Mouse (Mus musculus) hematopoietic stem cell, adult 5-6 weeks (primary cell): ENCODE results near the gene Tarbp2. TPM values are rescaled to one million over a fixed set of nuclear protein-coding genes. Genes with fewer than 3 reads are reported as not detected.

Source experiments
- ATAC-seq, 2 experiments: fragments of 125-278 bp in 1 of 2; replicated peaks in 1 of 2; 2 replicates each; pipeline ENCODE4 v1.8.0; 2016 to 2017; ENCODE audit warnings: inconsistent platforms in 2 of 2, mild to moderate bottlenecking in 2 of 2, moderate number of reproducible peaks in 2 of 2, low read depth in 1 of 2, moderate TSS enrichment in 1 of 2; ENCODE audit not compliant: low FRiP score in 2 of 2, poor library complexity in 2 of 2, severe bottlenecking in 2 of 2, insufficient read depth in 1 of 2, low TSS enrichment in 1 of 2
- total RNA-seq: library from RNA; stranded (forward); fragments of 172-1452, 232-1000 nt; gene quantifications from 2 replicates; pipeline ENCODE4 v1.2.3, GENCODE M21; 2017

The Tarbp2 gene
- total RNA-seq, 1 experiment from 2014 or later: 33.3 TPM

GRCm38 (mm10) chr15:102516728-102517404 is 1.1 kb upstream of the Tarbp2 start, which contains the start of gene Map3k12:
Map3k12 (minus strand) TSS chr15:102517064.
- ATAC-seq: no peak

DNA sequence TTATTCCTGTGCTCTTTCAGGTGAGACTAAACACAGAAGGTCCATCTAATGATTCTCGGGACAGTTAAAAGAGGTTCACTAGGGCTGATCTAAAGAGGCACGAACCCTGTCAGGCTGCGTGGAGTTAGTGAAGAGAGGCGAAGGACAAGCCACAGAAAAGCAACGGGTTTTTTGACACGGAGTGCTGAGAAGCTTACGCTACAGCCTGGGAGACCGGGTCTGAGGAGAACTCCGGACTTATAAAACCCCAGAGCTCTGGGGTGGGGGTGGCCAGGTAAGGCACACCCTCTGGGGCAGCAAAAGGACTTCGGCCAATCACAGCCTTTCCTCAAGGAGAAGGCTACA is 389 bp upstream of the Tarbp2 start:
- no peak for ATAC-seq

DNA sequence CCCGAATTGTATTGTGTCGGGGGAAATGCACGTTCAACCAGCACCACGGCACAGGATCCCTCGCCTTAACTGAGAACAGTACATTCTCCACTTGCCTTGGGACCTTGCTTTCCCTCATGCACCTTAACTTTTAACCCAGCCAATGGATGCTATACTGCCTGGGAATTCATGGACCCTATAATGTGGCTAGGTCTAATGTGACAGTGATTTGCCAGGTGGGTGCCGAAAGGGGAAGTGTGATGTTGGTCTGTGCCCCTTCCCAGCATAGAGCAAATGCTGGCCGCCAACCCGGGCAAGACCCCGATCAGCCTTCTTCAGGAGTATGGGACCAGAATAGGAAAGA is 838 bp downstream of the Tarbp2 start:
- ATAC-seq: 0 out of 4 replicates have a peak, but pooled peaks of 1 of the 2 experiments have one; percentile 0

GRCm38 (mm10) chr15:102519211-102520141 is 1.5 kb downstream of the Tarbp2 start:
- no peak for ATAC-seq

DNA sequence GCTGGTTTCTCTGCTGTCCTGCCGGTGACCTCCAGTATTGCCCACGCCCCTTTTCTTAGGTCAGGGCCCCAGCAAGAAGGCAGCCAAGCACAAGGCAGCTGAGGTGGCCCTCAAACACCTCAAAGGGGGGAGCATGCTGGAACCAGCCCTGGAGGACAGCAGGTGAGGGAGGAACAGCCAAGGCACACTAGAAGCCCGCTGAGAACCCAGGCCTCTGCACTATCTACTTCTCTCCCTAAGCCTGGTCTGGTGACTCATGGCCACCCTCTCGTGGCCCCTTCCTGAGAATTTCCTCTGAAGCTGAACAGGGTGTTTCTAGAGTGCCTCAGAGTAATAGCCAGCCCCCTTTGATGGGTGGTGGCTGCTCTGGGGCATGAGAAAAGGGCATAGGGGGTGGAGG is 2.4 kb downstream of the Tarbp2 start:
- ATAC-seq: no peak

- ATAC-seq: no peak
Observed at GRCm38 (mm10) chr15:102521480-102521879, 3.5 kb downstream of the Tarbp2 start.

DNA sequence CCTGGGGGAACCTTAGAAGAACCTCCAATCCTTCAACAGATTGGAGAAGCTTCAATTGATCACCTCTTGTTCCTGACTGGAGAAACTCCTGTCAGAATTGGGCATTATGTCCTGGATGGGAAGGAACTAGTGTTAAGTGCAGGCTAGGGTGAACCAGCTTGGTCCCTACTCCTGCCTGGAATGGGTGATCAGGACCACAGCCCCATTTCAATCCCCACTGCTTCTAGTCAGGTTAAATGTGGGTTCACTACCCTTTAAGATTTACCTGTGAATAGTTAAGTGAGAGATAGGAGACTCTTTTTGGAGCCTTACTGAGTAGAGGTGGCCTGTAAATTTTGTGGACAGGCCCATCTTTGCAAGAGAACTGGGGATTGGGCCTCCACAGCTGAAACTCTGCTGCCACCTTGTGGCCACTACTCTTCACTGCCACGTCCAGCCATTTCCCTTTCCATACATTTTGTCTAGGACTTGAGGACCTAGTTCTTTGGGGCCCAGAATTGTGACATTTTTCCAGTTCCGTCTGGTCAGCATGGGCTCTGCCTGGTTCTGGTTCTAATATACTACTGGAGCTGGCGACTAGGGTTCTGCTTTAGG is 7.0 kb downstream of the Tarbp2 start, which contains the start of gene Npff:
Npff (minus strand) TSS at position 51 of the 594 bp plus-strand sequence.
- peak; percentile 60 to 73; a peak in 3 of 4 replicates for ATAC-seq

GRCm38 (mm10) chr15:102526111-102527002 is 8.4 kb downstream of the Tarbp2 start:
- no peak for ATAC-seq

- ATAC-seq: no peak
Observed at GRCm38 (mm10) chr15:102527936-102528335, 9.9 kb downstream of the Tarbp2 start.

DNA sequence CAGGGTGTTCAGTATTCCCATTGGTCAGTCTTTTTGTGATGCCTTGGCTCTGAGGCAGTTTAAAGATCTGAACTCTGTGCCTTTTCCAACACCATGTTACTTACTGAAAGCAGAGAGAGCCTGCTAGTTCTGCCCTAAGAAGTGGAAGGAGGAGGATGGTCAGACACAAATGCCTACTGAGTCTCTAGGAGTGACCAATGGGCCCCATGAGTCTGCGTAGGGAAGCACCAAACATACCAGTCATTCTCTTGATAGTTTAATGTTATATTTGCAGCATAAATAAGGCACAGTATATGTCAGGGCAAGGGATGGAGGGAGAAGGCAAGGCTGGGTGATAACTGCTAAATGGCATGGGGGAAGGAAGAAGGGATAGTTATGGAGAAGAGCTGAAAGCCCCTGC is 10.4 kb downstream of the Tarbp2 start:
- ATAC-seq: no peak

- ATAC-seq: 0 out of 4 replicates have a peak, but pooled peaks of 1 of the 2 experiments have one; percentile 27
Observed at GRCm38 (mm10) chr15:102530566-102530965, 12.6 kb downstream of the Tarbp2 start.

DNA sequence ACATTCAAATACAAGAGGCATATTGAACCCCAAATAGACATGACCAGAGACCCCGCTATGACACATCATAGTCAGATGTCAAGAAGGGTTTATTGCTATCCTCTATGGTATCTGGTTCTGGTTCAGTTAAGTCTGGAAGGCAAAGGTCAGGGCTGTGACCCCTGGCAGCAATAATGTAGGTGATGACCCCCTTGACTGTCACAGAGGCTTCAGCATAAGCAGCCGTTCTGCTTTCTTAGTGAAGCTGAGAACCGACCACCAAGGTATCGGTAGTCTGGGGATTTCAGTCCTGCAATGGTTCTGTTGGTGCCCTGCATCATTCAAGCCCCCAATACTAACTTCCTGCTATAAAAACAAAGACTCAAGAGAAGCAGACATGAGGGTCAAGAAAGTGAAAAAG is 13.6 kb downstream of the Tarbp2 start:
- ATAC-seq: no peak

DNA sequence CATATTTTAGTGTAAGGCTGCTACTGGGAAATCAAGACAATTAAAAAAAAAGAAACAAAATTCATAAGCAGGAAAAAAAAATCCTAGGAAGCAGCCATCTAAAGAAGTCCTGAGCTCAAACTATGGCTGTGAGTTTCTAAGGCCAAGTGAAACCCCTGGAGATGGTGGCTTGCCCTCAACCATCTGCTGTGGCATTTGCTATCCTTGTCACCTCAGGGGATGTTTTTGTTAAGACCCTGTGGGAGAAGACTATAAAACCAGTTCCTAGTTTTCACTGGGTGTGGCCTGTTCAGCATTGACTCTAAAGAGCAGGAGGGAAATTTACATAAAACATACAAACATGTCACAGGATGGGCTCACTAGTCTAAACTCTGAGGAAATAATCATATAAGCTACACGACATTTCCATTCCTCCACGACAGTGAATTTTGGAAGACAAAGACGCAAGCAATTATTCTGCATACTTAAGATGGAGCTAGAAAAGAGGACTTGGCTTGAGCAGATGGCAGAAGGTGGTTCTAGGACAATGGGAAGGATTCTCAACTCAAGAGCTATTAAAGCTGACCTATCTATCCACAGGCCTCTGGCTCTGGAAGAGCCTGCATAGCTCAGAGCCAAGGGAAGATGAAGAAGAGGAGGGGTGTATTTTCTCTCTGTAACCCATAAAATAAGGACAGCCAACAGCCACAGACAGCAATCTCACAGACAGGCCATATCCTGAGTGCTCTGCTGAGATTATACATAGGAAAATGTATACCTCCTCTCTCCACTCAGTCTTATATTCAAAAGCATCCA is 14.3 kb downstream of the Tarbp2 start:
- ATAC-seq: no peak

DNA sequence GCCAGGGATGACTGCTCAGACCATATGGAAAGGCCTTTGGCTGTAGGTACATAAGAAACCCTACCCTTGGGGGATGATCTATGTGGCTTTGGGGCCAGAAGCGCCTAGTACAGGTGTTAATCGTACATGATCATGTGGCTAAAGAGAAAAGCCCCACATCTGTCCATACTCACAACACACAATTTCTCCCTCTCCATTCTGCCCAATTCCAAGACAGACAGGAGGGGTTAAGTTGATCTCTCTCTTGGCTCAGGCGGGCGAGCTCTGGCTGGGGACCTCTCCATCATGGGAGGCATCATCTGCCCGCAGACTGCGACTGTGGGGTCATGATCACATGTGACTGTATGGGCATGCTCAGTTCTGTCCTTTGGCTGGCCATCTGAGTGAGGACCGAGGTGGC is 15.9 kb downstream of the Tarbp2 start:
- no peak for ATAC-seq

DNA sequence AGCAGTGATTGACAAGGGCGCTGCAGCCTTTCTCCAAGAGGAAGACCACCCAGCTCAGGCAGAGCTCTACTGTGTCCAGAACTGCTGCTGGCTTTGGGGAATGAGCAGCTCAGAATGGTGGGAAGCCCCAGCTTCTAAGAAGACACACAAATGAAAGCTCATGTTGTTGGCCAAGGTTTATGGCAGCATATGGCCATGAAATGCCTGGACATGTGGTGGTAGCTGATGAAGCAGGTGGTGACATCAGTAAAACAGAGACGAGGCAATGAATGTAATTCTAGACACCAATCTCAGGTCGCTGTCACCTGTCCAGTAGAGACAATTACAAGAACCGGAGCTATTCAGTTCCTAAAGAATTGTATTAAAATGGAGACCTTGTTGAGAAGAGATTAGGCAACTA is 26.8 kb downstream of the Tarbp2 start:
- no peak for ATAC-seq

DNA sequence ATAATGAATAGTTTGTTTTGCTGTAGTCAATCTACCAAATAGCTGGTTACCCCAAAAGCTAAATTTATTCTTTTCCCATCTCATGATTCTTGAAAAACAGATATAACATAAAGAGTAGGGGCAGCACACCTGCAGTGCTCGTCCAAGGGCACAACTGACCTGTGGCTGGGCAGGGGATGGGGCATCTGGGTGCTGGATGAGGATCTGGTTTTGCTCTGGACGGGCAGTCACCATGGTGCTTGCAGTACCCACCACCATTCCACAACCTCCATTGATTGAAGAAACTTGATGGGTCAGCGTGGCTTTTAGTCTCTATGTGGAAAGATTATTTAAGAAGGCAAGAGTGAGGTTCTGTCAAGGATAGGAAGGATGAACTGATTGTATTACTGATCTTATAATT is 28.3 kb downstream of the Tarbp2 start:
- no peak for ATAC-seq
